Mouse (Mus musculus): ENCODE measurements at regions not wholly inside any gene's neighbourhood (a gene's known extent, or its start where the extent isn't known, plus 50 kb on each side); places are given as distances from the start of the nearest gene placed in this dataset.

GRCm38 (mm10) chr17:63680479-63680878 is 180.7 kb upstream of the Fbxl17 start:
- Histone ChIP-seq H3K9me3 (replicated peaks; ENCODE audit: control insufficient read depth, insufficient read depth, low read length, poor library complexity, severe bottlenecking) (no peaks in the 10 kb centered on the region), H3K27me3 (ENCODE audit: control insufficient read depth, insufficient read depth, low read length, poor library complexity, severe bottlenecking) (no peaks in the 10 kb centered on the region), H3K27ac (ENCODE audit: insufficient read depth, low read length) (no peak overlapping the region), H3K9ac (ENCODE audit: low read depth, poor library complexity, severe bottlenecking) (no peak overlapping the region), H3K4me3 (ENCODE audit: low read depth, low read length) (no peak overlapping the region), H3K36me3 (ENCODE audit: control insufficient read depth, insufficient read depth, low read length, poor library complexity, severe bottlenecking) (no peaks in the 10 kb centered on the region), H3K4me1 (ENCODE audit: control insufficient read depth, insufficient read depth, low read length) (no peaks in the 10 kb centered on the region)
- TF ChIP-seq EP300 (IDR thresholded peaks at IDR 0.05; ENCODE audit: insufficient read depth, low read depth, low read length) (no peak), POLR2A (IDR thresholded peaks at IDR 0.05; ENCODE audit: insufficient read depth, low read length) (no peak), CTCF (IDR thresholded peaks at IDR 0.05; ENCODE audit: low read depth, low read length) (no peak)

- Histone ChIP-seq H3K27ac (ENCODE audit: insufficient read depth, low read length) (no peak overlapping the region), H3K9ac (ENCODE audit: low read depth, poor library complexity, severe bottlenecking) (no peak overlapping the region), H3K36me3 (ENCODE audit: control insufficient read depth, insufficient read depth, low read length, poor library complexity, severe bottlenecking) (no peaks in the 10 kb centered on the region), H3K9me3 (replicated peaks; ENCODE audit: control insufficient read depth, insufficient read depth, low read length, poor library complexity, severe bottlenecking) (no peaks in the 10 kb centered on the region), H3K4me1 (ENCODE audit: control insufficient read depth, insufficient read depth, low read length) (no peaks in the 10 kb centered on the region), H3K27me3 (ENCODE audit: control insufficient read depth, insufficient read depth, low read length, poor library complexity, severe bottlenecking) (no peaks in the 10 kb centered on the region), H3K4me3 (ENCODE audit: low read depth, low read length) (no peak overlapping the region)
- TF ChIP-seq POLR2A (IDR thresholded peaks at IDR 0.05; ENCODE audit: insufficient read depth, low read length): no peak
- TF ChIP-seq EP300 (IDR thresholded peaks at IDR 0.05; ENCODE audit: insufficient read depth, low read depth, low read length): no peak
- peak; percentile 28 for TF ChIP-seq CTCF (IDR thresholded peaks at IDR 0.05; ENCODE audit: low read depth, low read length)
Observed at GRCm38 (mm10) chr17:63683345-63683744, 179.5 kb upstream of the Fer start.

DNA sequence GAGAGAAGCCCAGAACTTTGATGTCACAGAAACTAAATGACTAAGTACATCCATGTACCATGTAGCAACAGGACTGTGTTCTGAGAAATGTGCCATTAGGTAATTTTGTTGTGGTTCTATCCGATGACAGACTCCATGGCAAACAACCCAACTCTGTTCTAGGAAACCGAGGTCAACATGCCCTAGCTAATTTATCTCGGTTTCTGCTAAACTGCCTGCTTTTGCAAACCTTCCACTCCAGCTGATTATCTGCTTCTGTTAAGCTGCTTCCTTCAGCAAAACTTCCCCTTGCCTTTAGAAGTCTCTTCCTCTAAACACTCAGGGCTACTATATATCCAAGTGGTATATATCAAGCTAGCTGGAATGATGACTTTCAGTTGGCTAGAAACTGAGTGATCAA is 178.8 kb upstream of the Fer start:
- Histone ChIP-seq H3K4me3 (ENCODE audit: low read depth, low read length) (no peak overlapping the region), H3K4me1 (ENCODE audit: control insufficient read depth, insufficient read depth, low read length) (no peaks in the 10 kb centered on the region), H3K9ac (ENCODE audit: low read depth, poor library complexity, severe bottlenecking) (no peak overlapping the region), H3K27me3 (ENCODE audit: control insufficient read depth, insufficient read depth, low read length, poor library complexity, severe bottlenecking) (no peaks in the 10 kb centered on the region), H3K27ac (ENCODE audit: insufficient read depth, low read length) (no peak overlapping the region), H3K36me3 (ENCODE audit: control insufficient read depth, insufficient read depth, low read length, poor library complexity, severe bottlenecking) (no peaks in the 10 kb centered on the region), H3K9me3 (replicated peaks; ENCODE audit: control insufficient read depth, insufficient read depth, low read length, poor library complexity, severe bottlenecking) (no peaks in the 10 kb centered on the region)
- TF ChIP-seq EP300 (IDR thresholded peaks at IDR 0.05; ENCODE audit: insufficient read depth, low read depth, low read length) (no peak), POLR2A (IDR thresholded peaks at IDR 0.05; ENCODE audit: insufficient read depth, low read length) (no peak), CTCF (IDR thresholded peaks at IDR 0.05; ENCODE audit: low read depth, low read length) (no peak)

- TF ChIP-seq CTCF (IDR thresholded peaks at IDR 0.05; ENCODE audit: low read depth, low read length) (no peak), EP300 (IDR thresholded peaks at IDR 0.05; ENCODE audit: insufficient read depth, low read depth, low read length) (no peak), POLR2A (IDR thresholded peaks at IDR 0.05; ENCODE audit: insufficient read depth, low read length) (no peak)
- no peaks in the 10 kb centered on the region for H3K27me3 ChIP-seq (ENCODE audit: control insufficient read depth, insufficient read depth, low read length, poor library complexity, severe bottlenecking)
- H3K4me1 ChIP-seq (ENCODE audit: control insufficient read depth, insufficient read depth, low read length): no peaks in the 10 kb centered on the region
- H3K27ac ChIP-seq (ENCODE audit: insufficient read depth, low read length): no peak overlapping the region
- H3K9ac ChIP-seq (ENCODE audit: low read depth, poor library complexity, severe bottlenecking): no peak overlapping the region
- no peaks in the 10 kb centered on the region for H3K9me3 ChIP-seq (replicated peaks; ENCODE audit: control insufficient read depth, insufficient read depth, low read length, poor library complexity, severe bottlenecking)
- H3K36me3 ChIP-seq (ENCODE audit: control insufficient read depth, insufficient read depth, low read length, poor library complexity, severe bottlenecking): no peaks in the 10 kb centered on the region
- no peak overlapping the region for H3K4me3 ChIP-seq (ENCODE audit: low read depth, low read length)
Observed at GRCm38 (mm10) chr17:63685956-63686355, 176.9 kb upstream of the Fer start.

- Histone ChIP-seq H3K27me3 (ENCODE audit: control insufficient read depth, insufficient read depth, low read length, poor library complexity, severe bottlenecking) (no peaks in the 10 kb centered on the region), H3K4me1 (ENCODE audit: control insufficient read depth, insufficient read depth, low read length) (no peaks in the 10 kb centered on the region), H3K9me3 (replicated peaks; ENCODE audit: control insufficient read depth, insufficient read depth, low read length, poor library complexity, severe bottlenecking) (no peaks in the 10 kb centered on the region), H3K9ac (ENCODE audit: low read depth, poor library complexity, severe bottlenecking) (no peak overlapping the region), H3K4me3 (ENCODE audit: low read depth, low read length) (no peak overlapping the region), H3K27ac (ENCODE audit: insufficient read depth, low read length) (no peak overlapping the region), H3K36me3 (ENCODE audit: control insufficient read depth, insufficient read depth, low read length, poor library complexity, severe bottlenecking) (no peaks in the 10 kb centered on the region)
- TF ChIP-seq POLR2A (IDR thresholded peaks at IDR 0.05; ENCODE audit: insufficient read depth, low read length) (no peak), EP300 (IDR thresholded peaks at IDR 0.05; ENCODE audit: insufficient read depth, low read depth, low read length) (no peak), CTCF (IDR thresholded peaks at IDR 0.05; ENCODE audit: low read depth, low read length) (no peak)
Observed at GRCm38 (mm10) chr17:63686361-63686760, 176.5 kb upstream of the Fer start.

GRCm38 (mm10) chr17:63689291-63689690 is 173.6 kb upstream of the Fer start:
- Histone ChIP-seq H3K9ac (ENCODE audit: low read depth, poor library complexity, severe bottlenecking) (no peak overlapping the region), H3K4me1 (ENCODE audit: control insufficient read depth, insufficient read depth, low read length) (no peaks in the 10 kb centered on the region), H3K9me3 (replicated peaks; ENCODE audit: control insufficient read depth, insufficient read depth, low read length, poor library complexity, severe bottlenecking) (no peaks in the 10 kb centered on the region), H3K27ac (ENCODE audit: insufficient read depth, low read length) (no peak overlapping the region), H3K4me3 (ENCODE audit: low read depth, low read length) (no peak overlapping the region), H3K27me3 (ENCODE audit: control insufficient read depth, insufficient read depth, low read length, poor library complexity, severe bottlenecking) (no peaks in the 10 kb centered on the region), H3K36me3 (ENCODE audit: control insufficient read depth, insufficient read depth, low read length, poor library complexity, severe bottlenecking) (no peaks in the 10 kb centered on the region)
- no peak for TF ChIP-seq CTCF (IDR thresholded peaks at IDR 0.05; ENCODE audit: low read depth, low read length)
- TF ChIP-seq EP300 (IDR thresholded peaks at IDR 0.05; ENCODE audit: insufficient read depth, low read depth, low read length): no peak
- TF ChIP-seq POLR2A (IDR thresholded peaks at IDR 0.05; ENCODE audit: insufficient read depth, low read length): no peak

Data from ES-Bruce4 (cell line).